Mouse (Mus musculus): ENCODE data around the gene Fndc3c1. TPM values are rescaled to one million over a fixed set of nuclear protein-coding genes. Genes with fewer than 3 reads are reported as not detected.

Fndc3c1 gene
- polyA plus RNA-seq (2012; rRNA removed), result 0.09 and 1.2 TPM in 2 replicates

DNA sequence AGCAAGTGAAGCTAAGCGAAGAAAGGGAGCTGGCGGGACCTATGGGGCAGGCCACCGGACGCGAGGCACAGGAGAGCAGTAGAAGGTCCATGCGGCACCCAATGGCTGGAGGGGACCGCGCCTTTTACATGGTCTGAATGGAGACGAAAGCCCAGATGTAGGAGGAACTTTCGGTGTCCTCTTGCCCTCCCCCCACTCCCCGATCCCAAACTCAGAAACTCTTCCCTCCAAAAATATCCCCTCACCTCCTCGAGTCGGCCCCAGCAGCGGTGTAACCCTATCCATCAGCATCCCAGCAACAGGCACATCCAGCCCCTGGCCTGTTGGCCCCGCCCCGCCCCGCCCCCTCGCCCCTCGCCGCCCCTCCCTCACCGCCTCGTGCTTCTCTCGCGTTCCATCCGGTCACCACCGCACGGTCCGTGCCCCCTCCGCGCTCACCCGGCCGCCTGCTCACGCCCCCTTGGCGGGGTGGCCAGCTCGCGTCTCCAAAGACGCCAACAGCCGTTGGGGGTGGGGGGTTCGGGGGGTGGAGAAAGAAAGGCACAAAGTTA lies at the start of gene Fndc3c1:
Gene Fndc3c1 (minus strand): TSS at position 301 of the 551 bp plus-strand sequence.

Other genes starting within 250 kb of the Fndc3c1 start
- gene Fnd3c2, start 230.0 kb downstream of the Fndc3c1 start, polyA plus RNA-seq (2012; rRNA removed), result not detected in 2 replicates
- gene Gm5127, start 97.8 kb upstream of the Fndc3c1 start, polyA plus RNA-seq (2012; rRNA removed), result 0.17 and 0.31 TPM in 2 replicates
- 0.25 and 0.34 TPM in 2 replicates for gene Cysltr1, start 118.3 kb upstream of the Fndc3c1 start, polyA plus RNA-seq (2012; rRNA removed)